Mouse (Mus musculus) gastrocnemius, postnatal 25 days (tissue): ENCODE data around the gene Pex14. TPM values are rescaled to one million over a fixed set of nuclear protein-coding genes. Genes with fewer than 3 reads are reported as not detected.

ENCODE experiments used
- DNase-seq: peaks from one replicate; pipeline ENCODE4 v3.0.0; 2022
- total RNA-seq, 2 experiments: library from RNA; stranded (reverse); gene quantifications; 1 replicate in 1 of 2; 2 replicates in 1 of 2; pipeline ENCODE4 v1.2.3; 2021

Gene Pex14
- total RNA-seq, 2 experiments from 2014 or later: 17.5 to 18.8 TPM

DNA sequence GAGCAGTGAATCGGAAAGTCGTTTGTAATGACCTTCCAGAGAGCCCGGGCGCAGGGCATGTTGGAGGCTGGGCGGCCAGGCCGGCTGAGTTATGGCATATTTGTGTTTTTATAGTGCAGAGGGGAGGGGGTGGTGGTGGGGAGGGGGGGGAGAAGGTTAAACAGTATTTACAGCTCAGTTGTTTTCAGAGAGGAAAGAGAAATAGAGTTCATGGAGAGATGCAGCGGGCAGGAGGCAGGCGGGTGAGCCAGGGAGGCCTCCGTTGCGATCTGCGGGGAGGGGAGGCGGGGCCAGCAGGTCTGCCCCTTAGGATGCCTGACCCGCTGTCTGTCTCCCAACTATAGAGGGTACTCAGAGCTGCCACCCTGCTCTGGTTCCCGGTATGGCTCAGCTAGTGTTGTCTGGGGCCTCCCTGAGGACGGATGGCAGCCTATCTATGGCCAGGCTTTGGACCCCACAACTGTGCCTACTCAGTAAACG, 177.4 kb downstream of the Pex14 start:
- no peak for DNase-seq

DNA sequence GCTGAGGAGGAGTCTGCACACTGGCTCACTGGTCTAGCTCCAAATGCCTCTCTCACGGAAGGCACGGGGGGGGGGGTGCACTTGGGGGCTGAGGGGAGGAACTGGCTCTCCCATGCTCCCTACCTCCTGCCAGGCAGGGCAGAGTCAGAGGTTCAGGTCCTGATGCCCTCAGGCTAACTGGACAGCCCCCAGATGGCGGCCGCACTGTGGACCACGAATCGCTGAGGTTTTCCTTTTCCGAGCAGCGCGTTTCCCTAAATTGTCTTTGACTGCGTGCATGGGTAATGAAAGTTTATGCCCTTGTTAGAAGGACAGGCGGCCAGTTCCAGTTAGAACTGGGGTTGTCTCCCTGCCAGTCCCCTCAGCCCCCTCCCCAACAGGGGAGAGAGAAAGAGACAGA, 179.1 kb downstream of the Pex14 start:
- no peak for DNase-seq

DNA sequence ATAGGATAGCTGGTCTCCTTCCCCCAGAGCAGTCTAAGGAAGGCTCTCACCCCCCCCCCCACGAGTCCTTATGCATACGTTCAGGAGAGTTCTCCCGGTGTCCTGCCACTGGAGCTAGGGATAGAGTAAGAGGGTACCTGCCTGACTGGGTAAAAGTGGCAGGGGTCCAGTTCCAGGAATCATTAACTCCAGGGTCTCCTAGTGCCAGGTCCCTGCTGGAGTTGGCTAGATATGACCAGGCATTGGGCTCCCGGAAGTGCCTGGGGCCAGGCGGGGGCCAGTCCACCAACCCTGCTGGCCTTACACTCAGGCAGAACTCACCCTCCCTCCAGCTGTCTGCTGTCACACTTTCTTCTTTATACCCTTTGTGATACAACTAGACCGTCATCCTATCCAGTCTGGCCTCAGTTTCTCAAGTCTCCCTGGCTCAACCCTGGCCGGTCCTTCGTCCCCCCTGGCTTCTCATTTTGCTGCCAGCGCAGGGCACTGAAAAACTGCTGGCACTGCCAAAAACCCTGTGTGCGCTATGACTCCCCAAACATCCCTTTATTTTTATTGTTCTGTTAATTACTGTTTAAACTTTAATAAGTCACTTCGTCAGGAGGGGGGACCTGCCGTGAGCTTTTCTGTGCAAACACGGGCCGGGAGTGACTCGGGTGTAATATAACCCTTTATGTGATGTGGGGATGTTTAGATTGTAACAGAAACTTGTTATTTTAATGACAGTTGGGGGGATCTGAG, 180.8 kb downstream of the Pex14 start:
- no peak for DNase-seq

DNA sequence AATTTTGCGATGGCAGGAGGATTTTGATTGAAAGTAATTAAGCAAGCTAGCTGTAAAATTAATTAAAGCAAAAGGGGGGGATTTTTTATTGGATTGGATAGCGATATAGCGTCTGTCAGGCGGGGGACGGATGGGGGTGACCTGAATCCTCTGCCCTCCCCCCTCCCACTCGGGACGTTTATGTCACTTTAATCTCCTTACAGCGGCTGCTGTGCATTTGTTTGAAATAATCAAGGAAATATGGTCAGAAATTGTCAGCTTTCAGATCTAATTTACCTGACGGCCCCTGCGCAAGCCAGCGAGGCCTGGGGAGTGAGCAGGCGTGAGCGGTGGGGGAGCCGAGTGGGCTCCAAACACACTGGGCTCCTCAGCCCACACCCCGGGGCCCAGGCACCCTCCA, 183.8 kb downstream of the Pex14 start:
- DNase-seq: no peak

DNA sequence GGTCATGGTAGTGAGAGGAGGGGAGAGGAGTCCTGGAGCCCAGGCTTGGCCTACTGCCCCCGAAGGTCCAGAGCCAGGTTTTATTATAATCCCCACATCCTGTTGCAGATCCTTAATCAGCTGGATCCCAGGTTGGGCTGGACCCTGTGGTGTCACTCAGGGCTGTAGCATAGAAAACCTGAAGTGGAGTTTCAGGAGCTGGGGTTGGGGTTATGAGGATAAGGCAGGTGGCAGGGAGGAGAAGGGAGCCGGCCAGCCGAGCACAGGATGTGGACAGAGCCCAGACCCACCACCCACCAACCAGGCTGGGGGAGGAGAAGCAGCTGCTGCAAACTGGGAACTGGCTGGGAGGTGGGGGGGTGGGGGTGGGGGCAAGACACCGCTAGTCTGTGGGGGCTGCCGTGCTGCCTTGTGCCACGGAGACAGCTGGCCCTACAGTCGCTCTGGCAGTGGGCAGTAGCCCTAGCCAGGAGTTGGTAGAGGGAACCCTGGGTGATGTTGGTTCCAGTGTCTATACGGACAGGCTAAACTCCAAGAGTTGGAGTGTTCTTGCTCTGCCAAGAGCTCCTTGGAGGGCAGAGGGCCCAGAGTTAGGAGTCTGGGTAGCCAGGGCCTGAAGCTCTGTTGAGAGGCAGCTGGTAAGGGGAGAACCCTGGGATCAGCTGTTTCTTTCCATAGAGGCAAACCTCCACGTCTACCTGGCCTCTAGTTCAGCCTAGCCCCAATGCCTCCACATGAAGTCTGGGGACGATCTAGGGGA, 184.6 kb downstream of the Pex14 start:
- peak; percentile 66 for DNase-seq

DNA sequence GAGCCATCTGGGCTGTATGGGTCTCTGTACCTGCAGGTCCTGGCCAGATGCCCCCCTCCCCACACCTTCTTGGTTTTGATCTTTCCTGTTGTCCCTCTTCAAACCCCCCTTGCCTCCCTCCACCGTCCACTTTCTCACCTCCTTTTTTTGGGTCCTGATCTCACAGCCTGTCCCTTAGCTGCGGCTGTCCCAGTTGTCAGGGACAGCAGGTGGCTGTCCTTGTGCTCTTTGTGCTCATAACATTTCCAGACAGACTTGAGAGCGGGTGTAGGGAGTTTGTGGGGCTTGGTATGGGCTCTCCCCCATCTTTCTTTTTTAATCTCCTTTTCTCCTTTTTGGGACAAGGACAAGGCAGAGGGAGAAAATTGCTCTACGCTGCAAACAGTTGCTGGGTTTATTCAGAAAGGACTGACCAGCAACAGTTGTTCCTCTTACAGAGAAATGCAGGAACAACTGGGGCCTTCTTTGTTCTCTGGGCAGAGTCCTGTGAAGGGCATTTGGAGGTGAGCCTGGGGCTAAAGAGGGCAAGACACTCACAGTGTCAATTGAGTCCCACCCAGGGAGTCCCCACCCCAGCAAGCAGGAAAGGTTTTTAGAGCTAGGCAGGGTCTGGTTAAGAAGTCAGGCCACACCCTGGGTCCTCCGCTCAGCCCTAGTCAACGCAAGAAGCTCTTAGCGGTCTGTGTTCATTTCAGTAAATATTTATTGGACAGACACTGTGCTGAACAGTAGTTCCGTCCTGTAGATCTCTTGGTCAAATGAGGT, 186.7 kb downstream of the Pex14 start:
- no peak for DNase-seq

DNA sequence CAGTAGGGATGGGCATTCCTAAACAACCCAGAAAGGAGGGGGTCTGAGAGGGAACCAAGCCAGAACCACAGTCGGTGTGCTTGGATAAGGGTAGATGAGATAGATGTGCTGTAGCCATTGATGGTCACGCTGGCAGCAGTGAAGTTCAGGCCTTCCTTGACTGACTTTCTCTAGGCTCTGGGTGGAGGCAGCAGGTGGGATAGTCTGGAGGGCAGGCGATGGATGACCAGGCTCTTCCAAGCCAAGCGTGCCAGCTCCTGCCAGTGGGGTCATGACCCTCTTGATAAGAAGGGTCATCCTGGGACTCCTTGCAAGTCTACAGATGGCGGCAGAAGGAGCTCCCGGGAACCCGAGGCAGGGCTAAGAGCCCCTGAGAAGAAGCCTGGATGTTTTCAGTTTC, 187.5 kb downstream of the Pex14 start:
- DNase-seq: no peak

Other genes with a start within 250 kb of the Pex14 start
- 10 to 100 TPM; 61.7 to 85.6 TPM for gene Dffa, start 4.3 kb upstream of the Pex14 start, total RNA-seq
- under 1 TPM; 0.59 to 0.70 TPM for gene Cort, start 26.9 kb upstream of the Pex14 start, total RNA-seq
- gene Cenps, start 37.8 kb upstream of the Pex14 start, total RNA-seq: 1 to 10 TPM; 5.8 to 6.5 TPM
- gene Pgd, start 66.9 kb upstream of the Pex14 start, total RNA-seq: 10 to 100 TPM; 14.4 to 20.0 TPM
- 100 to 1,000 TPM; 304 to 308 TPM for gene Kif1b, start 207.8 kb upstream of the Pex14 start, total RNA-seq